Mouse (Mus musculus): ENCODE results near the gene Vmn2r106.

Vmn2r106 gene

GRCm38 (mm10) chr17:20285453-20285852 is at the start of gene Vmn2r106:
TSS of gene Vmn2r106 (minus strand) at chr17:20285553.
- no peak for DNase-seq (ENCODE audit: low spot score)

- no peak for DNase-seq (ENCODE audit: low spot score)
Observed at GRCm38 (mm10) chr17:20305790-20306189, 20.4 kb upstream of the Vmn2r106 start.

- no peak for DNase-seq (ENCODE audit: low spot score)
Observed at GRCm38 (mm10) chr17:20286906-20287305, 1.6 kb upstream of the Vmn2r106 start.

- no peak for DNase-seq (ENCODE audit: low spot score)
Observed at GRCm38 (mm10) chr17:20255522-20255921, 29.8 kb downstream of the Vmn2r106 start.

GRCm38 (mm10) chr17:20234952-20235351 is 50.4 kb downstream of the Vmn2r106 start, which contains the start of gene Vmn2r105:
TSS of gene Vmn2r105 (minus strand) at chr17:20235052.
- DNase-seq (ENCODE audit: low spot score): no peak
